Mouse (Mus musculus): ENCODE measurements around the gene Nxpe3. TPM values are rescaled to one million over a fixed set of nuclear protein-coding genes. Genes with fewer than 3 reads are reported as not detected.

Gene Nxpe3
- total and polyA plus RNA-seq, 3 experiments, result 2.7 to 4.3 TPM; not detected in 1

DNA sequence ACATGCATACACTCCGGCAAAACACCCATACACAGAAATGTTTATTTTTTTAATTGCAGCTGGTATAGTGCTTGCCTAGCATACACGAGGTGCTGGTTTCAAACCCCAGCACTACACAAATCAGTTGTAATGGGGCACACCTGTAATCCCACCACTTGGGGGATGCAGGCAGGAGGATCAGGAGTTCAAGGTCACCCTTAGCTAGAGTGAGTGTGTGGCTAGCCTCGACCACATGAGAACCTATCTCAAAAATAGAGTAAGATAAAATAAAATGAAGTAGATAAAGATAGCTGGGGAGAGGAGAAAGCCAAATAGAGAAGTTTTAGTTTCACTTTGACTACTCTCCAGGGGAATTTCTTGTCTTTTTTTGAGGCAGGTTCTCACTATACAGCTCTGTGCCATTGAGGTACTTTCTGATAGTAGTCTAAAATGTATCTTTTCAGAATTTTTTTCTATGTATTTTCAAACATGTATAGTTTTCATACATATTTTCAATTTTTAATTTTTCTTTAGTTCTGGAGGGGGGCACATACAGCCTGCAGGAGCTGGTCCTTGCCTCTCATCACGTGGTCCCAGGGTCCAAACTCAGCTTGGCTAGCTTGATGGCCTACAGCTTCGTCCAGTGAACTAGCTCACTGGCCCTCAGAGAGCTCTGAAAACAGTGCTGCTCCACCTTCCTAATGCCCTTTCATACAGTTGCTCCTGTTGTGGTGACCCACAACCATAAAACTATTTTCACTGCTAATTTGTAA, 12.0 kb upstream of the Nxpe3 start:
- Histone ChIP-seq H3K79me2 (ENCODE audit: control insufficient read depth, insufficient read depth, low read length, poor library complexity) (no peaks in the 10 kb centered on the region), H3K27me3 (ENCODE audit: control insufficient read depth in 1 of 2, insufficient read depth in 2 of 2, low read length in 2 of 2) (no peaks in the 10 kb centered on the region), H3K9me3 (replicated peaks; ENCODE audit: insufficient read depth, low read length) (no peaks in the 10 kb centered on the region), H3K4me1 (ENCODE audit: control insufficient read depth in 1 of 2, insufficient read depth in 2 of 2, low read length in 2 of 2) (peaks cover 2 to 5% of the 10 kb centered on the region in 2 experiments; a peak in 1 of 4 replicates), H3K9ac (ENCODE audit: control insufficient read depth, low read depth, low read length, poor library complexity, severe bottlenecking) (peak overlapping the region; percentile 2; the same call in 1 of the 2 replicates), H3K4me3 (ENCODE audit: control insufficient read depth in 1 of 2, insufficient read depth in 1 of 2, low read depth in 2 of 2, low read length in 2 of 2) (0 out of 4 replicates have a peak overlapping the region, but pooled peaks of 1 of the 2 experiments have one; percentile 1), H3K36me3 (ENCODE audit: control insufficient read depth in 1 of 2, insufficient read depth in 2 of 2, low read length in 2 of 2) (peaks cover 0 to 6% of the 10 kb centered on the region in 2 experiments; a peak in 2 of 4 replicates), H3K27ac (ENCODE audit: control insufficient read depth, low read depth, low read length) (no peak overlapping the region)
- DNase-seq (ENCODE audit: low read depth, low spot score), result no peak
- TF ChIP-seq GATA1 (IDR thresholded peaks at IDR 0.05; ENCODE audit: low read depth, low read length), result peak; percentile 56
- no peak for TF ChIP-seq ZC3H11A (IDR thresholded peaks at IDR 0.05; ENCODE audit: low read depth, low read length)
- peak; percentile 44; the same call in 1 of the 2 replicates for TF ChIP-seq ETS1 (IDR thresholded peaks at IDR 0.05; ENCODE audit: low read depth, low read length)
- no peak for TF ChIP-seq CTCF (IDR thresholded peaks at IDR 0.05 in 2 of 3, conservative IDR thresholded peaks at IDR 0.05 in 1 of 3; ENCODE audit: control insufficient read depth in 1 of 3, insufficient read depth in 1 of 3, low read depth in 2 of 3, low read length in 3 of 3, poor library complexity in 1 of 3, severe bottlenecking in 1 of 3)

DNA sequence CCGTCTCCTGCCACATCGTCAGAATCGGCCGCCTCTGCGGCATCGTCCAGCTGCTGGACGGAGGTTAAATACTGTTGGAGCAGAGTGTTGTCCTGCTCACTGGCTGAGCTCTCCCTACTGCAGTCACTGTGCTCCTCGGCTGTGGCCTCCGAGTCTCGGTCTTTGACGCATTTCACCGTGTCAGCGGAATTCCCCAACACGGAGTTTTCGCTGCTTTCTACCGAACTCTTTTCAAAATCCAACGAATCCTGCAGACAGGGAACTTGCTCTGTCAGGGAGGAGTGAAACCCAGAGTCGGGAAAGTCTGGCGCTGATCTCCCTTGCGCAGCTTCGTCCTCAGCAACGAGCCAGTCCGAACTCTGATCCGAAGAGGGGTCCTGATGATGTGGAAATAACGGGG, 10.3 kb upstream of the Nxpe3 start:
- Histone ChIP-seq H3K79me2 (ENCODE audit: control insufficient read depth, insufficient read depth, low read length, poor library complexity) (no peaks in the 10 kb centered on the region), H3K27ac (ENCODE audit: control insufficient read depth, low read depth, low read length) (no peak overlapping the region), H3K4me1 (ENCODE audit: control insufficient read depth in 1 of 2, insufficient read depth in 2 of 2, low read length in 2 of 2) (peaks cover 2 to 5% of the 10 kb centered on the region in 2 experiments; a peak in 1 of 4 replicates), H3K36me3 (ENCODE audit: control insufficient read depth in 1 of 2, insufficient read depth in 2 of 2, low read length in 2 of 2) (peaks cover 0 to 6% of the 10 kb centered on the region in 2 experiments; a peak in 2 of 4 replicates), H3K27me3 (ENCODE audit: control insufficient read depth in 1 of 2, insufficient read depth in 2 of 2, low read length in 2 of 2) (no peaks in the 10 kb centered on the region), H3K9ac (ENCODE audit: control insufficient read depth, low read depth, low read length, poor library complexity, severe bottlenecking) (no peak overlapping the region), H3K9me3 (replicated peaks; ENCODE audit: insufficient read depth, low read length) (no peaks in the 10 kb centered on the region), H3K4me3 (ENCODE audit: control insufficient read depth in 1 of 2, insufficient read depth in 1 of 2, low read depth in 2 of 2, low read length in 2 of 2) (no peak overlapping the region)
- TF ChIP-seq CHD1 (IDR thresholded peaks at IDR 0.05; ENCODE audit: low read depth, low read length) (no peak), USF2 (IDR thresholded peaks at IDR 0.05; ENCODE audit: borderline replicate concordance in 1 of 2, insufficient read depth in 1 of 2, low read depth in 1 of 2, low read length in 2 of 2) (no peak), UBTF (IDR thresholded peaks at IDR 0.05; ENCODE audit: borderline replicate concordance, insufficient read depth, low read depth, low read length) (no peak), CHD2 (IDR thresholded peaks at IDR 0.05; ENCODE audit: low read length) (no peak), GATA1 (IDR thresholded peaks at IDR 0.05; ENCODE audit: low read depth, low read length) (no peak)
- DNase-seq (ENCODE audit: low read depth, low spot score), result no peak

DNA sequence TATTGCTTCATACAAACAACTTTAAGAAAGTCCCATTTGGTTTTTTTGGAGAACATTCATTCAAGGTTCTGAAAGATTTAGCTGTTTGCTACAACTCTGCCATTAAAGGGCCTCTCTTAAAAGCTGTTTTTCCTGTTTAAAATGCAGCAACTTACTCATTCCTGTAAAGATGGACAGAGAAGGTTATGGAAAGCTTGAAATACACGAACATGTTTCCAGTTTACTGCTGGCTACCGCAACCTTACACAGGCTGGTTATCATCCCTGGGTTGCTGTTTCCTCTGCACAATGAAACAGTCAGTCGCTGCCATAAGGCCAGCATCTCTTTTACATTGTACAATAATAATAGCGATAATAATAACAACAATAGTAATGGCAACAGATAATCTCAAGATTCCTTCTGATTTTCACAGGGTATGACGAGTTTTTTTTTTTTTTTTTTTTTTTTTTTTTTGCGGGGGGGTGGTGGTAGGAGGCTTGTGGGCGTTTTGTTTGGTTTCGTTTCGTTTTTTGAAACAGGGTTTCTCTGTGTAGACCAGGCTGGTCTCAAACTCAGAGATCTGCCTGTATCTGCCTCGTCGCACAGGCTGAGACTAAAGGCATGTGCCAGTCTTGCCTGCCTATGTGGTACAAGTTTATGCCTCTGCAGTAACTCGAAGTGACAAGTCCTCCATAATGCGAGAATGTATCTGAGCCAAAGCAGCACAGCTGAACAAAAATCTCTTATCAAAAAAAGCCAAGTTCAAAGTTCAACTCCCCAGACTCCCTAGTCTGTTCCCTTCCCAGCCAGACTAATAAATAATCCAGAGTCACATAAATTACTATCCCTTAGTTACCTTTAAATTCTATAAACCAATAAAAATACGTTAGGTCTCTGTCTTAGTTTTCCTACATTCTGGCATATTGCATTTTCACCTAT, 7.0 kb upstream of the Nxpe3 start:
- Histone ChIP-seq H3K9me3 (replicated peaks; ENCODE audit: insufficient read depth, low read length) (no peaks in the 10 kb centered on the region), H3K4me1 (ENCODE audit: control insufficient read depth in 1 of 2, insufficient read depth in 2 of 2, low read length in 2 of 2) (peaks cover 0 to 7% of the 10 kb centered on the region in 2 experiments; a peak in 2 of 4 replicates), H3K27me3 (ENCODE audit: control insufficient read depth in 1 of 2, insufficient read depth in 2 of 2, low read length in 2 of 2) (no peaks in the 10 kb centered on the region), H3K9ac (ENCODE audit: control insufficient read depth, low read depth, low read length, poor library complexity, severe bottlenecking) (no peak overlapping the region), H3K36me3 (ENCODE audit: control insufficient read depth in 1 of 2, insufficient read depth in 2 of 2, low read length in 2 of 2) (peaks cover 0 to 4% of the 10 kb centered on the region in 2 experiments; a peak in 1 of 4 replicates), H3K27ac (ENCODE audit: control insufficient read depth, low read depth, low read length) (no peak overlapping the region), H3K79me2 (ENCODE audit: control insufficient read depth, insufficient read depth, low read length, poor library complexity) (no peaks in the 10 kb centered on the region), H3K4me3 (ENCODE audit: control insufficient read depth in 1 of 2, insufficient read depth in 1 of 2, low read depth in 2 of 2, low read length in 2 of 2) (no peak overlapping the region)
- no peak for DNase-seq (ENCODE audit: low read depth, low spot score)
- TF ChIP-seq ETS1 (IDR thresholded peaks at IDR 0.05; ENCODE audit: low read depth, low read length) (no peak), TCF12 (IDR thresholded peaks at IDR 0.05; ENCODE audit: low read depth, low read length) (no peak), HCFC1 (IDR thresholded peaks at IDR 0.05; ENCODE audit: low read depth, low read length) (no peak), ELF1 (IDR thresholded peaks at IDR 0.05; ENCODE audit: low read depth, low read length) (no peak), ZNF384 (IDR thresholded peaks at IDR 0.05; ENCODE audit: low read depth, low read length) (peak; percentile 37; the same call in 1 of the 2 replicates)
